Mouse (Mus musculus) CD8-positive naive resting alpha-beta T cell, adult 2 months (primary cell): ENCODE results near the gene Psmd3.

ENCODE experiments used
- DNase-seq, 2 experiments: peaks; one replicate each; pipeline ENCODE4 v3.0.0; 2022; ENCODE audit warnings: low read depth in 2 of 2, low spot score in 2 of 2

The Psmd3 gene

GRCm38 (mm10) chr11:98743655-98744345, 61.4 kb downstream of the Psmd3 start:
- DNase-seq, result no peak

DNA sequence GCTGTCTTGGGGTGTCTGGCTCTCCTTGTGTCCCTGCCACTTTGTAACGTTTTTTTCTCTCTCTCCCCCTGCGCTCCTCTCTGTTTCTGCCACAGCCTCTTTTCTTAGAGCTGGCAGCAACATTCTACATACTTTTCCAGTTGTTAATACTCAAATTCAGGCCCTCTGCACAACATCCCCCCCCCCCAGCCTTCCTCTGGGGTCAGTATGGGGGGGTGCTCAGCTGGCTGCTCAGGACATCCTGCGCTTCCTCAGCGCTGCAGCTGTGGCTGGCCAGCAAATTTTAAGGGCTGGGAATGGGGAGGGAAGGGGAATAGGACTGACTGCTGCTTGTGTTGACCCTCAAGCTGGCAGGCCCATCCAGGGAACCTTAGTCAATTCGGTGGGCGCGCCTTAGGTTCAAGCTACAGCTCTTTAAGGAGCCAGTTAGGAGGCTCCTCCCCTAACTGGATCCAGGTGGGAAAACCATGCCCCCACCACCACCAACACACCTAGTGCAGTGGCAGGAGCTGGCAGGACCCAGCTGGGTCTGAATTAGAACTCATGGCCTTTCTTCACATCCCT, 62.2 kb downstream of the Psmd3 start:
- DNase-seq, result no peak
